Mouse (Mus musculus) kidney, adult 2 months (tissue): Measurements from ENCODE around the gene Slc9a2. TPM values are rescaled to one million over a fixed set of nuclear protein-coding genes. Genes with fewer than 3 reads are reported as not detected.

Experiments used
- DNase-seq: peaks from one replicate; pipeline ENCODE4 v3.0.0; 2021
- H3K27ac ChIP-seq: fragments of 200-500 bp; 2 replicates; pipeline ENCODE4 v1.5.1; 2012; ENCODE audit warnings: low read depth, low read length, control low read depth, inconsistent platforms; ENCODE audit not compliant: insufficient read depth
- H3K27me3 ChIP-seq: fragments of 200-500 bp; replicated peaks from 2 replicates; pipeline ENCODE4 v1.6.1; 2012; ENCODE audit warnings: mild to moderate bottlenecking, moderate library complexity, low read length, inconsistent platforms; ENCODE audit not compliant: control insufficient read depth, insufficient read depth
- H3K36me3 ChIP-seq: fragments of 200-500 bp; 2 replicates; pipeline ENCODE4 v1.6.1; 2012; ENCODE audit warnings: mild to moderate bottlenecking, moderate library complexity, low read length, inconsistent platforms; ENCODE audit not compliant: control insufficient read depth, insufficient read depth
- H3K4me1 ChIP-seq: fragments of 200-500 bp; 2 replicates; pipeline ENCODE4 v1.6.1; 2011; ENCODE audit warnings: low read length; ENCODE audit not compliant: control insufficient read depth, insufficient read depth
- H3K4me3 ChIP-seq: fragments of 200-500 bp; 2 replicates; pipeline ENCODE4 v1.5.1; 2011; ENCODE audit warnings: mild to moderate bottlenecking, low read depth, low read length, control low read depth; ENCODE audit not compliant: insufficient read depth
- CTCF ChIP-seq: fragments of 200-500 bp; conservative IDR thresholded peaks from 2 replicates; pipeline ENCODE4 v1.5.1; 2011; ENCODE audit warnings: low read depth, mild to moderate bottlenecking, control low read depth, low read length, moderate library complexity, mixed read lengths; ENCODE audit not compliant: insufficient read depth, insufficient read length
- POLR2A ChIP-seq: fragments of 200-500 bp; IDR thresholded peaks from one replicate; pipeline ENCODE4 v1.6.1; 2011; ENCODE audit warnings: low read depth, low read length, control low read depth
- WGBS: fragments of 180-500 bp; shearing (Covaris S2); methylation state at CpG from one replicate; pipeline ENCODE4 v1.1.7; 2018; 5-methylcytosine and 5-hydroxymethylcytosine counted together
- polyA plus RNA-seq: library from polyadenylated mRNA; depleted of rRNA; stranded (reverse); fragments of >200 nt; gene quantifications from 2 replicates; pipeline ENCODE4 v1.2.3, GENCODE M21; 2012

The Slc9a2 gene
- polyA plus RNA-seq, 1 experiment: 14.5 TPM

DNA sequence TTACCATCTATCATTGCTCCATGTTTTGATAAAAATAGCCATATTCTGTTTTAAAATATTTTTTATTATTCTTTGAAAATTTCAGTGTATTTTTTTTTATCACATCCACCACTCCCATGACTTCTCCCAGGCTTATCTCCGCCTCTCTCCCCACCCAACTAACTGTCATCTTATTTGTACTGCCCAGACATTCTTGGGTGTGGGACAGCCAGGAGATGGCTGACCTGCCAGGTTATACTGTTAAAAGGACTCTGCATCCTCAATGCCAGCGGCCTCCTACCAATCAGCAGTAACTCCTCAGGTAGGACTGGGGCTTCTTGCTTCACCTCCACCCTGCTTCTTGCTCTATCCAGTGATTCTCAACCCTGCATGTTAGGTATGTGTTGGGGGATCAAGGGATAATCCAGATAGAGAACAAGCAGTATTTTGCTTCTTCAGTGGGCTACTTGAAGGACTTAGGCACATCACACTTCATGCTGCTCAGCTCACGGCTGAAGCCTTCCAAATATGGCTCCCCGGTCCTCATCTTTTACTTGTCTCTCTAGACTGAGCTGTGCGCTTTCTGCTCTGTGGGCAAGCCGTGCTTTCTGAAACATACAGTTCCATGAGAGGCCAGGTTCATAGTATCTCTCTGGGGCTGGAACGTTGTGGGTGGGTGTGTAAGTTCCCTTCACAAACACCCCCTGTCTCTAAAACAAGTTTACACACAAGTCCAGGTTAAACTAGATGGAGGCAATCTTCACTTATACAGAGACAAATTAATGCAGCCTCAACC is 91.0 kb downstream of the Slc9a2 start:
- no peak for DNase-seq
- Histone ChIP-seq H3K4me3 (no peak overlapping the region), H3K27ac (no peak overlapping the region), H3K27me3 (no peaks in the 10 kb centered on the region), H3K4me1 (peaks cover 17% of the 10 kb centered on the region), H3K36me3 (no peaks in the 10 kb centered on the region)
- WGBS: 95% methylated on average over 7 of the region's 7 CpGs
- TF ChIP-seq POLR2A: no peak
- TF ChIP-seq CTCF: no peak

GRCm38 (mm10) chr1:40773234-40773633 is 92.9 kb downstream of the Slc9a2 start:
- WGBS: 79% methylated on average over 5 of the region's 5 CpGs
- peaks cover 23% of the 10 kb centered on the region for H3K4me1 ChIP-seq

GRCm38 (mm10) chr1:40774040-40774439 is 93.7 kb downstream of the Slc9a2 start:
- H3K36me3 ChIP-seq: peaks cover 5% of the 10 kb centered on the region
- no peaks in the 10 kb centered on the region for H3K27me3 ChIP-seq
- no peak overlapping the region for H3K4me3 ChIP-seq
- DNase-seq: no peak
- WGBS: 96% methylated on average over 10 of the region's 10 CpGs
- TF ChIP-seq CTCF (no peak), POLR2A (no peak)
- H3K27ac ChIP-seq: no peak overlapping the region
- H3K4me1 ChIP-seq: peaks cover 18% of the 10 kb centered on the region

More at GRCm38 (mm10) chr1:40773234-40773633, 92.9 kb downstream of the Slc9a2 start:
- no peak for DNase-seq
- Histone ChIP-seq H3K27me3 (no peaks in the 10 kb centered on the region), H3K4me3 (no peak overlapping the region), H3K27ac (no peak overlapping the region), H3K36me3 (no peaks in the 10 kb centered on the region; the same call in 1 of the 2 replicates)
- no peak for TF ChIP-seq POLR2A
- TF ChIP-seq CTCF: no peak

DNA sequence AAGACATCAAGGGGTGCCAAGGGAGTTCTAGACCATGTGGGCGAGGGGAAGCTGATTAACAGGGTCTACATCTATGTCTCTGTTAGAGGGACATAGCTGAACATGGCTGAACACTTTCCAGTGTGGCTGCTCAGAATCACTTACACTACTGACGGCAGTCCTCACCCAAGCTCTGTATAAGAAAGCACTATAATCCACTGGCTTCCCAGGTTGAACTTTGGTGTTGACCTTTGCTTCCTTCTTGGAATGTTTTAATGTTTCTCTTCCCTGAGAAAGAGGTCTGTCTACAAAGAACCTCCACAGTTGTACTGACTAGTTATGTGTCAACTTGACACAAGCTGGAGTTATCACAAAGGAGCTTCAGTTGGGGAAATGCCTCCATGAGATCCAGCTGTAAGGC is 95.7 kb downstream of the Slc9a2 start:
- H3K27me3 ChIP-seq: no peaks in the 10 kb centered on the region
- H3K36me3 ChIP-seq: peaks cover 13% of the 10 kb centered on the region
- peaks cover 12% of the 10 kb centered on the region for H3K4me1 ChIP-seq
- H3K27ac ChIP-seq: no peak overlapping the region
- peak; percentile 85 for DNase-seq
- no peak overlapping the region for H3K4me3 ChIP-seq
- 57% methylated on average over 2 of the region's 2 CpGs for WGBS
- TF ChIP-seq CTCF (no peak), POLR2A (no peak)

DNA sequence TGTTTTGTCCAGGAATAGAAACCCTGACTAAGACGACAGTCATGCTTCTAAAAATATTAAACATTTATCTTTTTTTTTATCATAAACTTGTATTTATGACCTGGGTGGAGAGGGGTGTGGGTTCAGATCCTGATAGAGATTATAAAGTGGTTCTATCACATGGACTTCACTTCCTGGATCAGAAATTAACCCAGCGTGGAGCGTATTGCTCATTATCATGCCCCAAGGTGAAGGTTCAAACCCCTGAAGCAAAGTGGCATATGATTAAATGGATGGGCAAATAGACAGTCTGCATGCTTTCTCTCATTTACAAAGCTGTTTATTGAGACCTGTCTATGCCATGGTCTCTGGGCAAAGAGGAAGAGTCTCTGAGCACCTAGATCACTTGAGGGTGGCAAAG is 96.4 kb downstream of the Slc9a2 start:
- WGBS: 52% methylated on average over 3 of the region's 3 CpGs
- no peaks in the 10 kb centered on the region for H3K27me3 ChIP-seq
- peak; percentile 52 for DNase-seq
- peaks cover 12% of the 10 kb centered on the region for H3K4me1 ChIP-seq
- 0 out of 2 replicates have a peak overlapping the region, but pooled peaks have one; percentile 17 for H3K27ac ChIP-seq
- no peak for TF ChIP-seq POLR2A
- no peak overlapping the region for H3K4me3 ChIP-seq
- H3K36me3 ChIP-seq: peaks cover 15% of the 10 kb centered on the region

- WGBS: 70% methylated on average over 7 of the region's 7 CpGs
- Histone ChIP-seq H3K27me3 (no peaks in the 10 kb centered on the region), H3K4me3 (no peak overlapping the region), H3K27ac (no peak overlapping the region), H3K36me3 (peaks cover 14% of the 10 kb centered on the region), H3K4me1 (no peaks in the 10 kb centered on the region)
- no peak for TF ChIP-seq CTCF
- no peak for TF ChIP-seq POLR2A
- DNase-seq: no peak
Observed at GRCm38 (mm10) chr1:40783450-40783849, 103.1 kb downstream of the Slc9a2 start.

DNA sequence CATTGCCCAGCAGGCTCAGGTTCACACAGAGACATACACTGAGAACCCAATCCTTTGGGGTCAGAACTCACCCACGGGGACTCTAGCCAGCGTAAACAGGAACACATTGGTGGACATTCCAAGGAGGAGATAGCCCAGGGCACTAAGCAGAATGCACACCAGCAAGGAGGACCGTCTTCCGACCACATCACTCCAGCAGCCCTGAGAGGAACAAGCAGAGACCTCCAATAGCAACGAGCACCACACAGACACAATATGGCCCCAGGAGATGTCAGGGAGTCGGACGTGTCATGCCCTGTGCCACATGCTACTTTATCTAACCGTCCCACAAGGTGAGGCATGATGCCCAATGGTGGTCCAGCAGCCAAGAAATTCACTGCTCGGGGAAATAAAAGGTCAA is 103.9 kb downstream of the Slc9a2 start:
- no peak for TF ChIP-seq POLR2A
- TF ChIP-seq CTCF: no peak
- Histone ChIP-seq H3K4me1 (no peaks in the 10 kb centered on the region), H3K27ac (no peak overlapping the region), H3K4me3 (no peak overlapping the region), H3K36me3 (peaks cover 8% of the 10 kb centered on the region), H3K27me3 (no peaks in the 10 kb centered on the region)
- WGBS: 91% methylated on average over 9 of the region's 9 CpGs
- DNase-seq: no peak
